Mouse (Mus musculus) ES-E14 (cell line): ENCODE measurements at regions not wholly inside any gene's neighbourhood (a gene's known extent, or its start where the extent isn't known, plus 50 kb on each side); places are given as distances from the start of the nearest gene placed in this dataset.

ENCODE experiments used
- DNase-seq: peaks from one replicate; pipeline ENCODE4 v3.0.0-alpha.2; 2013; ENCODE audit warnings: low read depth, low spot score
- H3K27ac ChIP-seq: 2 replicates; pipeline ENCODE4 v1.5.1; 2012; ENCODE audit warnings: low read depth, mild to moderate bottlenecking, low read length, moderate library complexity, mixed read lengths; ENCODE audit not compliant: poor library complexity, insufficient read depth, severe bottlenecking
- H3K36me3 ChIP-seq: 2 replicates; pipeline ENCODE4 v1.6.1; 2012; ENCODE audit warnings: mild to moderate bottlenecking, low read length, moderate library complexity, mixed read lengths; ENCODE audit not compliant: control insufficient read depth, poor library complexity, insufficient read depth, severe bottlenecking
- H3K4me1 ChIP-seq, 2 experiments: fragments of 150-350 bp in 1 of 2; sonication (generic) in 1 of 2; 2 replicates each; pipeline ENCODE4 v1.6.1; 2012; ENCODE audit warnings: low read length in 2 of 2, mild to moderate bottlenecking in 1 of 2, mixed read lengths in 1 of 2; ENCODE audit not compliant: control insufficient read depth in 2 of 2, insufficient read depth in 2 of 2, poor library complexity in 1 of 2
- H3K4me3 ChIP-seq, 2 experiments: fragments of 150-350 bp in 1 of 2; sonication (generic) in 1 of 2; 2 replicates each; pipeline ENCODE4 v1.5.1; 2012; ENCODE audit warnings: low read length in 2 of 2, low read depth in 1 of 2, mild to moderate bottlenecking in 1 of 2, mixed read lengths in 1 of 2; ENCODE audit not compliant: insufficient read depth in 1 of 2, poor library complexity in 1 of 2, severe bottlenecking in 1 of 2
- H3K9ac ChIP-seq: 2 replicates; pipeline ENCODE4 v1.6.1; 2012; ENCODE audit warnings: low read depth, mild to moderate bottlenecking, low read length, mixed read lengths; ENCODE audit not compliant: poor library complexity, insufficient read depth, severe bottlenecking
- H3K9me3 ChIP-seq: fragments of 150-350 bp; sonication (generic); 2 replicates; pipeline ENCODE4 v1.6.1; 2012; ENCODE audit warnings: low read depth, mild to moderate bottlenecking, low read length; ENCODE audit not compliant: control insufficient read depth, insufficient read depth
- CHD2 ChIP-seq: IDR thresholded peaks from 2 replicates; pipeline ENCODE4 v1.6.1; 2014; ENCODE audit warnings: mild to moderate bottlenecking, low read depth, low read length, inconsistent platforms
- HCFC1 ChIP-seq: IDR thresholded peaks from 2 replicates; pipeline ENCODE4 v1.6.1; 2012; ENCODE audit warnings: low read length, inconsistent platforms, borderline replicate concordance; ENCODE audit not compliant: insufficient read depth
- MAFK ChIP-seq: IDR thresholded peaks from 2 replicates; pipeline ENCODE4 v1.6.1; 2014; ENCODE audit warnings: mild to moderate bottlenecking, low read depth, low read length, inconsistent platforms; ENCODE audit not compliant: insufficient read depth
- ZC3H11A ChIP-seq: IDR thresholded peaks from 2 replicates; pipeline ENCODE4 v1.6.1; 2012; ENCODE audit warnings: low read depth, mild to moderate bottlenecking, inconsistent platforms, low read length, borderline replicate concordance
- ZNF384 ChIP-seq: IDR thresholded peaks from 2 replicates; pipeline ENCODE4 v1.6.1; 2012; ENCODE audit warnings: low read depth, low read length, inconsistent platforms
- in situ Hi-C, 2 experiments: fragments of 600-800 bp; cut with MboI; formaldehyde crosslinking; loops; one replicate each; pipeline ENCODE4 v1.15.1; 2025; ENCODE audit warnings: low sequenced_read_pairs in 2 of 2, inconsistent platforms in 1 of 2; ENCODE audit not compliant: unreplicated experiment in 2 of 2

GRCm38 (mm10) chr3:9067048-9067447 lies 542.8 kb downstream of the Zfp704 start:
- in situ Hi-C loops = loop anchor here (10.0 to 25.0 kb wide), 2 partner anchors 102 to 455 kb away; no protein-coding TSS in a partner anchor
- TF ChIP-seq CHD2 = no peak
- TF ChIP-seq ZC3H11A = peak; percentile 87
- Histone ChIP-seq H3K9me3 (no peaks in the 10 kb centered on the region), H3K9ac (peak overlapping the region; percentile 56; the same call in 1 of the 2 replicates), H3K27ac (no peak overlapping the region), H3K4me1 (no peaks in the 10 kb centered on the region; a peak in 1 of 4 replicates), H3K36me3 (no peaks in the 10 kb centered on the region), H3K4me3 (0 out of 4 replicates have a peak overlapping the region, but pooled peaks of 1 of the 2 experiments have one; percentile 19)
- DNase-seq = no peak

GRCm38 (mm10) chr3:9066374-9066773 lies 543.5 kb downstream of the Zfp704 start:
- H3K9ac ChIP-seq = no peak overlapping the region
- DNase-seq = no peak
- no peaks in the 10 kb centered on the region for H3K36me3 ChIP-seq
- H3K9me3 ChIP-seq = no peaks in the 10 kb centered on the region
- H3K4me3 ChIP-seq = no peak overlapping the region
- in situ Hi-C loops = loop anchor here (10.0 to 25.0 kb wide), 2 partner anchors 102 to 454 kb away; no protein-coding TSS in a partner anchor
- no peaks in the 10 kb centered on the region; a peak in 1 of 4 replicates for H3K4me1 ChIP-seq
- TF ChIP-seq HCFC1 = no peak
- no peak for TF ChIP-seq ZNF384
- no peak for TF ChIP-seq MAFK
- TF ChIP-seq ZC3H11A = no peak
- no peak for TF ChIP-seq CHD2
- H3K27ac ChIP-seq = no peak overlapping the region

DNA sequence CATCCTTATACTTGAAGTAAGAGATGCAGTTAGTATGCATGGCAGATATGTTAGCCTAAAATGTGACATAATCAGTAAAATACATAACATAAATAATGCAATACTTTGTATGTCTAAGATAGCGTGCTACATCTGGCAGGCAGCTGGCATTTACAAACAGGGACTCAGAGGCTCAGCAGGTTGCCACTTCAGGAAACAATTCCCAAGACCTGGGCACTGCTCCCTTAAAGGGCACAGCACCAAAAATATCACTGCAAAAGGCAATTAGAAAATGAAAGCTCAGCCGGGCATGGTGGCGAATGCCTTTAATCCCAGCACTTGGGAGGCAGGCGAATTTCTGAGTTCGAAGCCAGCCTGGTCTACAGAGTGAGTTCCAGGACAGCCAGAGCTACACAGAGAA lies 544.0 kb downstream of the Zfp704 start:
- H3K36me3 ChIP-seq = no peaks in the 10 kb centered on the region
- H3K4me3 ChIP-seq = no peak overlapping the region
- H3K9me3 ChIP-seq = no peaks in the 10 kb centered on the region
- no peak for DNase-seq
- no peak overlapping the region for H3K27ac ChIP-seq
- in situ Hi-C loops = loop anchor here (10.0 to 25.0 kb wide), 2 partner anchors 101 to 454 kb away; no protein-coding TSS in a partner anchor
- H3K9ac ChIP-seq = no peak overlapping the region
- TF ChIP-seq CHD2 (no peak), ZC3H11A (no peak), MAFK (no peak), HCFC1 (no peak)
- no peaks in the 10 kb centered on the region; a peak in 1 of 4 replicates for H3K4me1 ChIP-seq

GRCm38 (mm10) chr3:9064266-9065031 lies 545.4 kb downstream of the Zfp704 start:
- no peak overlapping the region for H3K4me3 ChIP-seq
- TF ChIP-seq HCFC1 (peak; percentile 16; the same call in 1 of the 2 replicates), CHD2 (no peak), ZC3H11A (peak; percentile 88)
- no peaks in the 10 kb centered on the region; a peak in 1 of 4 replicates for H3K4me1 ChIP-seq
- H3K27ac ChIP-seq = no peak overlapping the region
- in situ Hi-C loops = loop anchor here (5.0 to 25.0 kb wide), 3 partner anchors 100 to 452 kb away; no protein-coding TSS in a partner anchor
- no peak for DNase-seq
- no peak overlapping the region for H3K9ac ChIP-seq
- no peaks in the 10 kb centered on the region for H3K9me3 ChIP-seq
- no peaks in the 10 kb centered on the region for H3K36me3 ChIP-seq
